Mouse (Mus musculus) megakaryocyte, adult 5-6 weeks (primary cell): ENCODE results near the gene Ankrd12. TPM values are rescaled to one million over a fixed set of nuclear protein-coding genes. Genes with fewer than 3 reads are reported as not detected.
A peak's percentile ranks its signal among the peaks of the same experiment; 100 is the strongest.

Source experiments
- ATAC-seq: 2 replicates; pipeline ENCODE4 v1.8.0; 2016; ENCODE audit warnings: mild to moderate bottlenecking, inconsistent platforms; ENCODE audit not compliant: poor library complexity, severe bottlenecking
- total RNA-seq, 2 experiments: library from RNA; stranded (forward) in 1 of 2; stranded (reverse) in 1 of 2; fragments of 153-499, 151-499 nt in 1 of 2; fragments of 221-1000, 200-1000 nt in 1 of 2; gene quantifications; 2 replicates each; pipeline versions ENCODE4 v1.2.3 to v1.2.4; 2015 to 2017

The Ankrd12 gene
- total RNA-seq (2015) (27.6 and 37.3 TPM in 2 replicates), total RNA-seq (2017) (38.4 and 56.5 TPM in 2 replicates)

DNA sequence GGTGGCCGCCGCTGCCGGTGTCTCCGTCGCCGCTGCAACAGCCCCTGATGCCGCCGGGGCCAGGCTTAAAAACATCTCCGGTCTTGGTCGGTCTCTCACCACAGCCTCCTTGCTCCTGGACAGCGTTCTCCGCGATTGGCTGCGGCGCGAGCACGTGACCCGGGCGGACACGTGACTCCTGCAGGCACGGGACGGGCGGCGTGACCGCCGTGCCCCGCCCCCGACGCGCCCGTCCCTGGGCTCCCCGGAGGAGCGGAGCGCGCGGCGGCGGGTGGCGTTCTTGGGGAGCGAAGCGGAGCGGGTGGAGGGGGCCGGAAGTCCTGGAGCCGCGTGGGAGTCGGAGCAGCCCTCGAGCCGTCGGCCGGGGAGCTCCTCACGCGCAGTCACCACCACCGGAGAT is at the start of gene Ankrd12:
Gene Ankrd12 (minus strand): TSS at position 156 of the 400 bp plus-strand sequence.
- peak; percentile 79 for ATAC-seq

GRCm38 (mm10) chr17:66125211-66125610 is 48.3 kb upstream of the Ankrd12 start:
- ATAC-seq: no peak

DNA sequence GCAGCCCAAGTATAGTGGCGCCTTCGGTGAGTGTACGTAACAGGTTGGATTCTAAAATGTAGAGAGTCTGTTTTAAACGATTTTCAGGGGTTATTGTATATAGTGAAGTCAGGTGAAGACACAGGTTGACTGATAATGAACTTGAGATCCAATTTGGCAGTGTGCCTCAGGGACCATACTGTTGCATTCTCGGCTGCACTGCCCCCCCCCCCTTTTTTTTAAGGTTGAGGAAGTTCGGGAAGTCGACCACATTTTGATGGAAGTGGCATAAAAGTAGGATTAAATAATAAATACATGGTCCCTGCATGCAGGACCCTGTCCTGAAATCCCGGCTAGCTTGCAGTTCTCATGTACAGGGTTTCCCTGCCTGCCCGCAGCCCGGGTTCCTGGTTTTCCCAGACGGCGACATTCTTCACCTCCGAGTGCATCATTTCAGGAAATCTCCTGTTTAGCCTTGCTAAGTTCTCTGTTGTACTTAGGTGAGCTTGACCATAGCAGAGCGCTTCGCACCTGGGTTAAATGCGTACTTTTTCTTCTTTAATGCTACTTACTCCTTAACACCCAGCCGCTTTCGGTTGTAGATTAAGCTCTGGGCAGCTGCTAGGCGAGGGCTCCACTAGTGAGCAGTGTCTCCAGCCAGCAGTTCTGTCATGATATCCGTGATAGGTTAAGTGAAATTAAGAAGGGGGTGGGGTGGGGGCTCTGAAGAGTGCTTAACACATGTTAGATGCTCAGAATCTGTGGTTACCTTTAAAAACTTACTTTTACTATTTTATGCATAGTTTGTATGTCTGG is 47.1 kb upstream of the Ankrd12 start:
- ATAC-seq: no peak

- ATAC-seq: peak; percentile 89
Observed at GRCm38 (mm10) chr17:66123066-66123815, 46.4 kb upstream of the Ankrd12 start, which contains the start of gene Ddx11. Gene Ddx11 (plus strand): TSS chr17:66123520.

DNA sequence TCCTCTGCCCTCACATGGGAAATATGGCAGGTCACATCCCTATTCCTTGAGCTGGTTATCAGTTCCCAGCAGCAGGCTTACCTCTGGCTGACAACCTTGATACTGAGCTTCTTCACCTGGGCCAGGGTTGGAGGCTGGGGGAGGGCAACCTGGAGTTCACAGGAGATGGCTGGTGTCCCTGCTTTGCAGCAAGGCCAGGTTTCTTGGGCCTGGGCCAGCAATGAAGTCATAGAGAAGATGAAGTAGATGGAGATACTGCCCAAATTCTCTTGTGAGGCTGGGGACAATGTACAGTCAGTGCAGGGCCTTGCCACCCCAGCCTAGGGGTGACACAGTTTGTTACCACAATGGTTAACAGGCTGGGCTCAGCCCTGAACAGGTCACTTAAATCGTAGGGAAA is 43.8 kb upstream of the Ankrd12 start:
- no peak for ATAC-seq

DNA sequence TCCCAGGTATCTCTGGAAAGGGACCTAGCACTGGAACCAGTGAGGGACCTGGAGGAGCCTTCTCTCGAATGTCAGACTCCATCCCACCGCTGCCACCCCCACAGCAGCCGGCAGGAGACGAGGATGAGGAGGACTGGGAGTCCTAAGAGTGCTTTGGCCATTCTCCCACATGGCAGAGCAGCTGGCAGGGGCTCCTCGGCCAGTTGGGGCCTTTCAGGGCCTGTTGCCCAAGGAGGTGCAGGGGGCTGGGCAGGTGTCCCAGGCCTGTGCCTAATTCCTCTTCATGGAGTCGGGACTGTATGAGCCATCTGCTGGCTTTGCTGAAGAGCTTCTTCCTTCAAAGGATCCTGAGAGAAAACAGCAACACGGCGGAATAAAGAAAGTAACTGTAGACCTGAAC is 42.1 kb upstream of the Ankrd12 start:
- no peak for ATAC-seq

- no peak for ATAC-seq
Observed at GRCm38 (mm10) chr17:66112166-66112565, 35.3 kb upstream of the Ankrd12 start.

DNA sequence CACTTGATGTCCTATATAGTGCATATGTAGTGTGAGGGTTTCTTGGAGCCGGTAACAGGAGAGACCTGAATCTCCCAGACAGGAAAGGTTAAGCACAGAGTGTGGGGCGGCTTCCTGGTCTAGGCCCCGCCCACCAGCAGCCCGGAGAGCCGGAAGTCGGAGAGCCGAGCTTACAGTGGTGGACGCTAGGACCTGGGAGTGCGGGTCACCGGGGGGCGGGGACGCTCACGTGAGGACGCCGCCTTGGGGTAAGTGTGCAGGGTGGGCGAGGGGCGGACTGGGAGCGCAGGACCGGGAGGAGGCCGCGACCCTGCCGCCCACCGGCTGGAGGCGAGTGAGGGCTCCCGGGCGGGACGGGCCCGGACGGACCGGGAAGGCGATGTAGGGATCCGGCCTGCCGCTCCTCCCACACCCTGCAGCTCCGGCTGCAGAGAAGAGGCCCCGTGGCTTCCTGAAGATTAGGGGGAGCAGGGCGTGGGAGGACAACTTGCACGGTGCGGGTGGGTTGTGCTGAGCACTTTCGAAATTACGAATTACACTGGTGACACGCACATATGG is 34.6 kb upstream of the Ankrd12 start, which contains the start of gene Washc1:
Gene Washc1 (plus strand): TSS at position 144 of the 558 bp plus-strand sequence.
- peak; percentile 93 for ATAC-seq

- peak; percentile 5; the same call in 1 of the 2 replicates for ATAC-seq
Observed at GRCm38 (mm10) chr17:66110746-66111145, 33.9 kb upstream of the Ankrd12 start.

DNA sequence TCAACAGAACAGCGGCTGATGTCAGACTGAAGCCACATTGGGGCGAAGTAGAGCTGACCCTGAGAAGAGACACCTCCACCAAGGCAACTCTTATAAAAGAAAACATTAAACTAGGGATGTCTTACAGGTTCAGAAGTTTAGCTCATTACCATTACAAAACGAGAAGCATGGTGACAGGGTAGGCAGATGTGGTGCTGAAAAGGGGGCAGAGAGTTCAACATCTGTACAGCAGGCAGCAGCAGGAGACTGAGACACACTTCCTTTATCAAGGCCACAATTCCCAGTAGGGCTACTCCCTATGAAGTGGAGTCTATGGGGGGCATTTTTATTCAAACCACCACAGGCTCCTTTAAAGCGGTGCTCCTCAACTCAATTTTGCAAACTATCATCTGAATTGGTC is 31.3 kb upstream of the Ankrd12 start:
- ATAC-seq: no peak

GRCm38 (mm10) chr17:66107466-66107865 is 30.6 kb upstream of the Ankrd12 start:
- no peak for ATAC-seq

DNA sequence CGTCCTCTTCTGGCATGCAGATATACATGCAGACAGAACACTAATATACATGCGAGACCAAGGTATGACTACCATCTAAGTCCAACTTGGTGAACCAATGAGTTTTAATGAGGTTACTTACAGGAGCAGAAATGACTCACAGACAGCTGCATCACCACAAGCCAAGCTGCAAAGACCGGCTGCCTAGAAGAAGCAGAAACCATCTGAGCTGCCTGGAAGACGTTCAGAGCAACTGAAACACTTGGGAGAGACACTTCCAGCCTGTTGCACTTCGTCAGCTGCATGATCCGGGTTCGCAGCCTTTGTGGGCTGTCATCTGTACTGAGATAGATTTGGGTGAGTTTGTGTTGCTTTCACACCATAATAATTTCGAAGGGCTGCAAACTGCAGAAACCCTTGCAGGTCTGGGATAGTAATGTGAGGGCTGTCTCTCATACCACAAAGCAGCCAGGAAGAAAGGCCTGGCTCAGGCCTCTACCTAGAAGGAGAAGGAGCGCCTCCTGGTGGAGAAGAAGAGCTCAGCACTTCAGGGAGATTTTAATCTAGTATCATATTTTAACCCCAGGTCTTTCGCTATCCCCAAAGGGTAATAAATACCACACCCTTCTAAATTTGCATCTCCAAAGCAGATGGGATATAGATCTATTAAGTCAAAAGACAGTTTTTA is 29.8 kb upstream of the Ankrd12 start:
- peak; percentile 66 for ATAC-seq

DNA sequence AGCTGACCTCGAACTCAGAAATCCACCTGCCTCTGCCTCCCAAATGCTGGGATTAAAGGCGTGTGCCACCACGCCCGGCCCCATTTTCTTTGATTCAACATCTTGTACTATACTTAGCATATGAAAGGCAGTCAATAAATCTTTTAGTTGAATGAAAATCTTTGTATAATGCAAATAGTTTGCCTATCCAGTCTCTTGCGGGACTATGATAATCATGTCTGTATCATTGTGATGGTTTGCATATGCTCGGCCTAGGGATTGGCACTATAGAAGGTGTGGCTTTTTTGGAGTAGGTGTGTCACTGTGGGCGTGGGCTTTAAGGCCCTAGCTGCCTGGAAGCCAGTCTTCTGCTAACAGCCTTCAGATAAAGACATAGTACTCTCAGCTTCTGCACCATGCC is 27.2 kb upstream of the Ankrd12 start:
- no peak for ATAC-seq

DNA sequence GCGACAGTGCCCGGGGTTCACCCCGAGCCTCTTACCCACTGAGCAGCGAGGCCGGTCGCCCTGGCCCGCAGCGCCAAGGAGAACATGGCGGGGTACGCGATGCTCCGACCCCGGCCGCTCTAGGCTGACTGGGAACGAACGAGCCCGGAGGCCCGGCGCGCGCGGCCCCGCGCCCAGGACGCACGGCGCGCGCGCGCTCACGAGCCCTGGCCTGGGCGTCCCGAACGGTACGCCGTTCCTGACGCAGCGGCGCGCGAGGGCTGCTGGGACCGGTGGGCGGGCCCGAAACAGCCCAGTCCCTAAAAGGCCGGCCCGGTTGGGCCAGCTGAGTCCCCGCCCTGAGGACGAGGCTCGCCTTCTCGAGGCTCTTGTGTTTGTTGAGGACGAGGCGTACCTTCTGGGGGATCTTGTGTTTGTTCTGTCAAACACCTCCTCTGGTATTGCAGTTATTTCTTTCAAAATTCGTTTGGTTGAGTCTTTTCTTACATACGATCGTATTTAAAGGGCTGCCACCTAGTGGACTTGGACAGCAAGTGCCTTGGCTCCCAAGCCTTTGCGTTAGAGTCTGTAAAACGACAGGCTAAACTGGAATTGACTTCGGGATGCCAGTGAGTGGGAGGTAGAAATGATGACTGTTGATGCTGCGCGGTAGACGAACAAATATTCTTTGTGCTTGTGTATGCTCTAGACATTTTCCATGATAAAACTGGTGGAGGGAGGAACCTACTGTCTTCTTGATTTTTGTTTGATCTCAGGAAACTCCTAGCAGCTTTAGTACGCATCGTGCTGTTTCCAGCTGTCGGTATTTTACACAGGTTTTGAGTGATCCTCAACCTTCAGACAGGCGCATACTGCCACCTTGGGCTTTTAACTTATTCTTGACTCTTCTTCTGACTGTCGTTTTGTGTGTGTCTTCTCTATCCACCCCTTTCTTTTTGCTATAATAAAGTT is 24.8 kb upstream of the Ankrd12 start, which contains the start of gene Ndufv2:
Gene Ndufv2 (minus strand): TSS at position 180 of the 951 bp plus-strand sequence.
- ATAC-seq: peak; percentile 97

DNA sequence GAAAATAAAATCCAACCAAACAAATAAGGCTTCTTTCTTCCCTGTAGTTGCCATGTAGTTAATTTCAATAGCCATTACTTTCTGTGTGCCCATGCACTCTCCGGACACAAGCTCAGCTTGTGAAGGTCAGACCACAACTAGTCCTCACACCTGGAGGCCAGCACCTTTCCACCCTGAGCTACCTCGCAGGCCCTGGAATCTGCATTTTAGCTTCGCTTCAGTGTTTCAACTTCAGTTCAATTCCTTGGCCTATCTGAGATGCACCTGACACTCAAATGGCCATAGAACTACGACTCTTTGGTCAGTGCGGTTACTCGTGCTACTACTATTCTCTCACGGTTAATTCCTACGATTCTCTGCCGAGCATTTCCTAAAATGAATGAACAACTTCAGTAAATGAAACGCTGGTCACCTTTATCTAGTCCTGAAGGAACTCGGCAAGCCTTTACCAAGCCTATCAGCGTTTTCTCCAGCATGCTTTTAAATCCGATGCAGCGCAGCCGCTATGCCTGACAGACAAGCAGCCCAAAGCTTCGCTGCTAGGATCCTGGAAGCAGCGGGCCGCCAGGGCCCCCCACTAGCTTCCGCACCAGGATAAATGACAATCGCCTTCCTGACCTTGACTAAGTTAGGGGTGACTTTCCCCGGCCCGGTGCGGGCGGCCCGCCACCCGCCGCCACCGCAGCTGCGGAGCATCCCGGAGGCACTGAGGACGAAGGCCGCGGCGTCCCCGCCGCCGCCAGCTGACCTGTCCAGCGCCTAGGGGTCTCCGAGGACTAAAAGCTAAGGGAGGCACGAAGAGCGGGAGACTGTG is 23.9 kb upstream of the Ankrd12 start:
- ATAC-seq: peak; percentile 30

DNA sequence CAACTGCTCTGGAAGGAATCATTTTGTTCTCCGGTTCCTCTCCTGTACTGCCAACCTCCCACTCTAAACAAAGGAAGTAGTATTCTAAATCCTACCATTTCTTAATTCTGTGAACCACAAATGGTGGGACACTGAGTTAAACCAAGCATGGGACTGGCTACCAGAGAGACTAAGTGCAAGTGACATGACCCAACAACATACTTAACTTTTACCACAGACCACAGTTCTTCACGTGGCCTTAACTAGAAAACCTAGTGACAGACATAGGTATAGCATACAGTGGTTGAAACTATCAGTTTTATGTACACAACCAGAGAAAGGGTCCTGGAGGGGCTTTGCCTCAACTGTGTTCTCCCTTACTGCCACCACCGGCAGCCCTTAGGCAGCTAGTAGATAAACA is 15.8 kb upstream of the Ankrd12 start:
- 0 out of 2 replicates have a peak, but pooled peaks have one; percentile 24 for ATAC-seq

DNA sequence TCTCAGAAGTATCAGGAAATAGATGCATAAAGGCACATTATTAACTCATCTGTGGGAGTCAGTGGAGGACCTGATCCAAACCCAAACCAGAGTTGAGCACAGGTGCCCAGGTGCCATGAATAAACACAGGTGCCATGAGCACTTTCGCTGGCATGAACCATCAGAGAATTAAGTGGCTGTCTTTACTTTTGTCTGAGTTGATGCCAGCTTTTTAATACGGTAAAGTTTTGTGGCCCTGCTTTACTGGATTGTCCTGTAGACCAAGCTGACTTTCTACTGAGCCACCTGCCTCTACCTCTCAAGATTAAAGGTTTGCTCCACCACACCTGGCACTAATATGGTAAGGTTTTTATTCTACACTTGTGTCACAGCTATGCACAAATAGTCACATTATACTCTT is 15.2 kb upstream of the Ankrd12 start:
- ATAC-seq: no peak

DNA sequence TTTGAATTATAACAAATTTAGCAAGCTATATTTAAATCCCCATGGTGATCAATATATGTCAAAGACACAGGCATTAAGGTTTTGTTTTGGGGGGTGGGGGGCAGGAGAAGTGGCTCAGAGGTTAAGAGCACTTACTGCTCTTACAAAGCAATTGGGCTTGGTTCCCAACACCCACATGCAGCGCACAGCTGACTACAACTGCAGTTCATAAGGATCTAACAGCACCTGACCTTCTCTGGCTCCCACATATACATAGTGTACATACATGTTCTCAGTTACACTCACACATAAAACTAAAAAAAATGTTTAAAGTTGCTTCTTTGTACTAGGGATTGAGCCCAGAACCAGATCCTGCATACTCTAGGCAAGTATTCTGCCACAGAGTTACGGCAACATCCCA is 14.5 kb upstream of the Ankrd12 start:
- no peak for ATAC-seq

DNA sequence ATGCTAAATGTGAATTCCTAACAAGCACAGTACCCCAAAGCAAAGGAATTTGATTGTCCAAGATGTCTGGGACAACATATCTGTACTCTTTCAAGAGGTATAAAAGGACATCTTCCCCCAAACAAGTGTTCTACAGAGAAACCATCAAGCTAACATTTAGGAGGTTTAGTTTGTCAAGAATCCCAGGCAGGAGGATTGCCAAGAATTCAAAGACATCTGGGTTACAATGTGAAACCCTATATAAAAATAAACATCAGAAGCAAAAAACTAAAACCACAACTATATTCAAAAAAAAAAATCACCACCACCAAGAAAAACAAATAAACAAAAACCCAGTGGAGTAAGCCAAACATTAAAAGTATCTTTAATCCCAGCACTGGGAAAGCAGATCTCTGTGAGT is 13.4 kb upstream of the Ankrd12 start:
- no peak for ATAC-seq
